Mouse (Mus musculus) liver, embryonic 14.5 days (tissue): ENCODE results near the gene Cpa5.

Source experiments
- CTCF ChIP-seq: IDR thresholded peaks from 2 replicates; pipeline ENCODE4 v1.5.1; 2016; ENCODE audit warnings: antibody characterized with exemption, low read depth, control low read depth
- EP300 ChIP-seq: IDR thresholded peaks from 2 replicates; pipeline ENCODE4 v1.6.1; 2016; ENCODE audit warnings: antibody characterized with exemption, low read depth

- TF ChIP-seq CTCF (no peak), EP300 (no peak)
Observed at GRCm38 (mm10) chr6:30573380-30573779, 37.4 kb upstream of the Cpa5 start.
